Mouse (Mus musculus) heart, embryonic 16.5 days (tissue): ENCODE measurements at regions not wholly inside any gene's neighbourhood (a gene's known extent, or its start where the extent isn't known, plus 50 kb on each side); places are given as distances from the start of the nearest gene placed in this dataset.
A peak's percentile ranks its signal among the peaks of the same experiment; 100 is the strongest.

Source experiments
- ATAC-seq: fragments of 200-750 bp; cut with Nextera tagmentation; replicated peaks from 2 replicates; pipeline ENCODE4 v1.8.0; 2017; ENCODE audit warnings: moderate number of reproducible peaks; ENCODE audit not compliant: insufficient read depth, low FRiP score; ENCODE audit errors: extremely low read depth
- H3K27ac ChIP-seq: fragments of 300-500 bp; sonication (generic); 2 replicates; pipeline ENCODE4 v1.5.1; 2014; ENCODE audit warnings: mild to moderate bottlenecking, low read length, control low read depth, moderate library complexity
- H3K27me3 ChIP-seq: fragments of 300-500 bp; sonication (generic); 2 replicates; pipeline ENCODE4 v1.6.1; 2014; ENCODE audit warnings: low read length, mixed read lengths; ENCODE audit not compliant: control insufficient read depth, insufficient read depth
- H3K36me3 ChIP-seq: fragments of 300-500 bp; sonication (generic); 2 replicates; pipeline ENCODE4 v1.6.1; 2014; ENCODE audit not compliant: control insufficient read depth, insufficient read depth
- H3K4me1 ChIP-seq: fragments of 300-500 bp; sonication (generic); 2 replicates; pipeline ENCODE4 v1.6.1; 2014; ENCODE audit warnings: low read length, mixed read lengths; ENCODE audit not compliant: control insufficient read depth, insufficient read depth
- H3K4me2 ChIP-seq: fragments of 300-500 bp; sonication (generic); 2 replicates; pipeline ENCODE4 v1.6.1; 2014; ENCODE audit warnings: low read depth, mild to moderate bottlenecking, control low read depth, low read length
- H3K4me3 ChIP-seq: fragments of 300-500 bp; sonication (generic); 2 replicates; pipeline ENCODE4 v1.5.1; 2014; ENCODE audit warnings: mild to moderate bottlenecking, control low read depth, low read length
- H3K9ac ChIP-seq: fragments of 300-500 bp; sonication (generic); 2 replicates; pipeline ENCODE4 v1.6.1; 2014; ENCODE audit warnings: low read length, control low read depth
- H3K9me3 ChIP-seq: fragments of 300-500 bp; sonication (generic); replicated peaks from 2 replicates; pipeline ENCODE4 v1.6.1; 2016; ENCODE audit warnings: low read length; ENCODE audit not compliant: control insufficient read depth
- WGBS: fragments of 180-500 bp; shearing (Covaris S2); extraction: QIAGEN DNeasy Blood & Tissue Kit; methylation state at CpG from one replicate; pipeline ENCODE4 v1.1.7; 2014; 5-methylcytosine and 5-hydroxymethylcytosine counted together

- Histone ChIP-seq H3K4me3 (no peak overlapping the region), H3K9ac (no peak overlapping the region; the same call in 1 of the 2 replicates), H3K27me3 (no peaks in the 10 kb centered on the region), H3K36me3 (no peaks in the 10 kb centered on the region), H3K4me2 (no peak overlapping the region), H3K4me1 (peaks cover 8% of the 10 kb centered on the region), H3K9me3 (no peaks in the 10 kb centered on the region), H3K27ac (no peak overlapping the region)
- 24% methylated on average over 3 of the region's 3 CpGs for WGBS
- ATAC-seq = peak; percentile 49
Measured at GRCm38 (mm10) chr7:36317466-36318212, 380.3 kb upstream of the Tshz3 start.

GRCm38 (mm10) chr7:36313751-36314150 lies 384.2 kb upstream of the Tshz3 start:
- ATAC-seq = no peak
- 78% methylated on average over 1 of the region's 1 CpGs for WGBS

GRCm38 (mm10) chr7:36309761-36310605 lies 387.9 kb upstream of the Tshz3 start:
- Histone ChIP-seq H3K27ac (no peak overlapping the region), H3K4me2 (no peak overlapping the region), H3K4me1 (no peaks in the 10 kb centered on the region), H3K27me3 (no peaks in the 10 kb centered on the region), H3K9ac (no peak overlapping the region), H3K4me3 (no peak overlapping the region), H3K36me3 (no peaks in the 10 kb centered on the region), H3K9me3 (no peaks in the 10 kb centered on the region)
- no peak for ATAC-seq
- 83% methylated on average over 5 of the region's 5 CpGs for WGBS

More at GRCm38 (mm10) chr7:36313751-36314150, 384.2 kb upstream of the Tshz3 start:
- no peak overlapping the region for H3K4me2 ChIP-seq
- H3K27me3 ChIP-seq = no peaks in the 10 kb centered on the region
- no peaks in the 10 kb centered on the region for H3K36me3 ChIP-seq
- H3K9ac ChIP-seq = no peak overlapping the region
- H3K4me1 ChIP-seq = peaks cover 8% of the 10 kb centered on the region
- H3K4me3 ChIP-seq = no peak overlapping the region
- no peaks in the 10 kb centered on the region for H3K9me3 ChIP-seq
- H3K27ac ChIP-seq = no peak overlapping the region

GRCm38 (mm10) chr7:36308726-36309125 lies 389.2 kb upstream of the Tshz3 start:
- H3K4me2 ChIP-seq = no peak overlapping the region
- 87% methylated on average over 9 of the region's 9 CpGs for WGBS
- H3K4me1 ChIP-seq = no peaks in the 10 kb centered on the region
- H3K9me3 ChIP-seq = no peaks in the 10 kb centered on the region
- H3K9ac ChIP-seq = no peak overlapping the region
- H3K36me3 ChIP-seq = no peaks in the 10 kb centered on the region
- H3K4me3 ChIP-seq = no peak overlapping the region
- no peaks in the 10 kb centered on the region for H3K27me3 ChIP-seq
- no peak for ATAC-seq
- H3K27ac ChIP-seq = no peak overlapping the region

GRCm38 (mm10) chr7:36308106-36308620 lies 389.8 kb upstream of the Tshz3 start:
- H3K4me1 ChIP-seq = no peaks in the 10 kb centered on the region
- 78% methylated on average over 10 of the region's 10 CpGs for WGBS
- H3K4me2 ChIP-seq = no peak overlapping the region
- no peaks in the 10 kb centered on the region for H3K27me3 ChIP-seq
- H3K36me3 ChIP-seq = no peaks in the 10 kb centered on the region
- H3K4me3 ChIP-seq = no peak overlapping the region
- ATAC-seq = no peak
- no peak overlapping the region for H3K9ac ChIP-seq
- no peaks in the 10 kb centered on the region for H3K9me3 ChIP-seq
- no peak overlapping the region for H3K27ac ChIP-seq

GRCm38 (mm10) chr7:36277275-36277674 lies 420.6 kb upstream of the Tshz3 start:
- H3K4me1 ChIP-seq = no peaks in the 10 kb centered on the region
- H3K36me3 ChIP-seq = no peaks in the 10 kb centered on the region
- H3K27ac ChIP-seq = no peak overlapping the region
- H3K9me3 ChIP-seq = no peaks in the 10 kb centered on the region
- H3K4me2 ChIP-seq = no peak overlapping the region
- H3K27me3 ChIP-seq = no peaks in the 10 kb centered on the region
- no peak for ATAC-seq
- H3K9ac ChIP-seq = no peak overlapping the region
- H3K4me3 ChIP-seq = no peak overlapping the region

- Histone ChIP-seq H3K27ac (no peak overlapping the region), H3K9ac (no peak overlapping the region), H3K4me1 (no peaks in the 10 kb centered on the region), H3K9me3 (no peaks in the 10 kb centered on the region), H3K4me2 (no peak overlapping the region), H3K36me3 (no peaks in the 10 kb centered on the region), H3K27me3 (no peaks in the 10 kb centered on the region), H3K4me3 (no peak overlapping the region)
- ATAC-seq = no peak
- WGBS = 57% methylated on average over 5 of the region's 5 CpGs
Measured at GRCm38 (mm10) chr7:36268966-36269365, 429.0 kb upstream of the Tshz3 start.

GRCm38 (mm10) chr7:36265163-36265823 lies 432.6 kb upstream of the Tshz3 start:
- Histone ChIP-seq H3K9me3 (no peaks in the 10 kb centered on the region), H3K4me2 (no peak overlapping the region), H3K4me3 (no peak overlapping the region), H3K27ac (no peak overlapping the region), H3K36me3 (no peaks in the 10 kb centered on the region), H3K4me1 (no peaks in the 10 kb centered on the region), H3K27me3 (no peaks in the 10 kb centered on the region), H3K9ac (no peak overlapping the region)
- no peak for ATAC-seq
- 77% methylated on average over 7 of the region's 7 CpGs for WGBS
